Mouse (Mus musculus): ENCODE results near the gene 6030452D12Rik. TPM values are rescaled to one million over a fixed set of nuclear protein-coding genes. Genes with fewer than 3 reads are reported as not detected.

Gene 6030452D12Rik
- polyA plus RNA-seq, 1 experiment from 2014 or later: not detected

- Histone ChIP-seq H3K4me1 (no peaks in the 10 kb centered on the region), H3K9ac (no peak overlapping the region), H3K27me3 (no peaks in the 10 kb centered on the region), H3K4me3 (no peak overlapping the region), H3K9me3 (replicated peaks) (no peaks in the 10 kb centered on the region), H3K36me3 (no peaks in the 10 kb centered on the region), H3K27ac (no peak overlapping the region), H3K4me2 (replicated peaks) (no peak overlapping the region)
- 82% methylated on average over 2 of the region's 2 CpGs for WGBS
- ATAC-seq (ENCODE audit: low FRiP score): no peak
These were observed 44.8 kb downstream of the 6030452D12Rik start for GRCm38 (mm10) chr8:106545149-106545548.

- Histone ChIP-seq H3K27me3 (no peaks in the 10 kb centered on the region), H3K4me3 (no peak overlapping the region), H3K27ac (no peak overlapping the region), H3K4me2 (replicated peaks) (no peak overlapping the region), H3K9ac (no peak overlapping the region), H3K36me3 (no peaks in the 10 kb centered on the region), H3K9me3 (replicated peaks) (no peaks in the 10 kb centered on the region), H3K4me1 (no peaks in the 10 kb centered on the region)
- 88% methylated on average over 7 of the region's 7 CpGs for WGBS
- no peak for ATAC-seq (ENCODE audit: low FRiP score)
These were observed 46.4 kb downstream of the 6030452D12Rik start for GRCm38 (mm10) chr8:106546746-106547145.

GRCm38 (mm10) chr8:106548366-106548936 is 48.1 kb downstream of the 6030452D12Rik start:
- 89% methylated on average over 10 of the region's 10 CpGs for WGBS
- no peaks in the 10 kb centered on the region for H3K9me3 ChIP-seq (replicated peaks)
- no peaks in the 10 kb centered on the region for H3K4me1 ChIP-seq
- H3K4me3 ChIP-seq: no peak overlapping the region
- H3K4me2 ChIP-seq (replicated peaks): no peak overlapping the region
- H3K9ac ChIP-seq: no peak overlapping the region
- H3K27me3 ChIP-seq: no peaks in the 10 kb centered on the region
- no peaks in the 10 kb centered on the region for H3K36me3 ChIP-seq
- no peak overlapping the region for H3K27ac ChIP-seq
- no peak for ATAC-seq (ENCODE audit: low FRiP score)

GRCm38 (mm10) chr8:106550906-106551305 is 50.6 kb downstream of the 6030452D12Rik start:
- H3K9ac ChIP-seq: no peak overlapping the region
- 92% methylated on average over 1 of the region's 1 CpGs for WGBS
- no peaks in the 10 kb centered on the region for H3K27me3 ChIP-seq
- no peak for ATAC-seq (ENCODE audit: low FRiP score)
- H3K9me3 ChIP-seq (replicated peaks): no peaks in the 10 kb centered on the region
- H3K27ac ChIP-seq: no peak overlapping the region
- no peak overlapping the region for H3K4me2 ChIP-seq (replicated peaks)
- no peaks in the 10 kb centered on the region for H3K4me1 ChIP-seq
- H3K4me3 ChIP-seq: no peak overlapping the region
- H3K36me3 ChIP-seq: no peaks in the 10 kb centered on the region

- no peak overlapping the region for H3K4me2 ChIP-seq (replicated peaks)
- no peak overlapping the region for H3K27ac ChIP-seq
- no peaks in the 10 kb centered on the region for H3K4me1 ChIP-seq
- no peak overlapping the region for H3K4me3 ChIP-seq
- no peak for ATAC-seq (ENCODE audit: low FRiP score)
- no peak overlapping the region for H3K9ac ChIP-seq
- H3K36me3 ChIP-seq: no peaks in the 10 kb centered on the region
- 96% methylated on average over 5 of the region's 5 CpGs for WGBS
- H3K9me3 ChIP-seq (replicated peaks): peaks cover 8% of the 10 kb centered on the region; the same call in 1 of the 2 replicates
- H3K27me3 ChIP-seq: no peaks in the 10 kb centered on the region
These were observed 53.7 kb downstream of the 6030452D12Rik start for GRCm38 (mm10) chr8:106554011-106554410.

GRCm38 (mm10) chr8:106556068-106556645 is 55.8 kb downstream of the 6030452D12Rik start:
- Histone ChIP-seq H3K9me3 (replicated peaks) (peaks cover 8% of the 10 kb centered on the region; the same call in 1 of the 2 replicates), H3K9ac (no peak overlapping the region), H3K27ac (no peak overlapping the region), H3K4me2 (replicated peaks) (no peak overlapping the region), H3K4me3 (no peak overlapping the region), H3K4me1 (no peaks in the 10 kb centered on the region), H3K27me3 (peaks cover 3% of the 10 kb centered on the region; the same call in 1 of the 2 replicates), H3K36me3 (no peaks in the 10 kb centered on the region)
- 71% methylated on average over 6 of the region's 7 CpGs for WGBS
- no peak for ATAC-seq (ENCODE audit: low FRiP score)

Other genes starting within 250 kb of the 6030452D12Rik start
- gene Smpd3, start 162.5 kb upstream of the 6030452D12Rik start, polyA plus RNA-seq (2016; fragmentation: Nextera tagmentation; extraction: Ambion mirVana): 29.2 and 31.2 TPM in 2 replicates
- gene Zfp90, start 85.2 kb upstream of the 6030452D12Rik start, polyA plus RNA-seq (2016; fragmentation: Nextera tagmentation; extraction: Ambion mirVana): 36.0 and 37.3 TPM in 2 replicates
- gene Cdh3, start 10.4 kb downstream of the 6030452D12Rik start, polyA plus RNA-seq (2016; fragmentation: Nextera tagmentation; extraction: Ambion mirVana): 7.7 and 10.0 TPM in 2 replicates
- 3.2 and 3.8 TPM in 2 replicates for gene Gm10073, start 72.9 kb downstream of the 6030452D12Rik start, polyA plus RNA-seq (2016; fragmentation: Nextera tagmentation; extraction: Ambion mirVana)
- gene Cdh1, start 102.8 kb downstream of the 6030452D12Rik start, polyA plus RNA-seq (2016; fragmentation: Nextera tagmentation; extraction: Ambion mirVana): 6.9 and 9.2 TPM in 2 replicates
- gene Tango6, start 182.5 kb downstream of the 6030452D12Rik start, polyA plus RNA-seq (2016; fragmentation: Nextera tagmentation; extraction: Ambion mirVana): 10.3 and 10.8 TPM in 2 replicates

All from hindbrain, embryonic 12.5 days (tissue).